Mouse (Mus musculus) ES-Bruce4 (cell line): ENCODE data around the gene Arhgap6. TPM values are rescaled to one million over a fixed set of nuclear protein-coding genes. Genes with fewer than 3 reads are reported as not detected.

Source experiments
- H3K27ac ChIP-seq: 2 replicates; pipeline ENCODE4 v1.5.1; 2012; ENCODE audit warnings: low read length, inconsistent platforms; ENCODE audit not compliant: insufficient read depth
- H3K27me3 ChIP-seq: 2 replicates; pipeline ENCODE4 v1.6.1; 2012; ENCODE audit warnings: mild to moderate bottlenecking, low read length, inconsistent platforms; ENCODE audit not compliant: control insufficient read depth, poor library complexity, insufficient read depth, severe bottlenecking
- H3K36me3 ChIP-seq: 2 replicates; pipeline ENCODE4 v1.6.1; 2012; ENCODE audit warnings: inconsistent platforms, mild to moderate bottlenecking, low read length, moderate library complexity; ENCODE audit not compliant: control insufficient read depth, poor library complexity, insufficient read depth, severe bottlenecking
- H3K4me1 ChIP-seq: one replicate; pipeline ENCODE4 v1.8.1; 2011; ENCODE audit warnings: low read length; ENCODE audit not compliant: control insufficient read depth, insufficient read depth
- H3K4me3 ChIP-seq: 2 replicates; pipeline ENCODE4 v1.5.1; 2011; ENCODE audit warnings: low read depth, mild to moderate bottlenecking, low read length
- H3K9ac ChIP-seq: 2 replicates; pipeline ENCODE4 v1.6.1; 2012; ENCODE audit warnings: low read depth, mild to moderate bottlenecking, inconsistent platforms; ENCODE audit not compliant: poor library complexity, severe bottlenecking
- H3K9me3 ChIP-seq: replicated peaks from 2 replicates; pipeline ENCODE4 v1.6.1; 2012; ENCODE audit warnings: mild to moderate bottlenecking, low read length, inconsistent platforms; ENCODE audit not compliant: control insufficient read depth, poor library complexity, insufficient read depth, severe bottlenecking
- CTCF ChIP-seq: IDR thresholded peaks from one replicate; pipeline ENCODE4 v1.8.1; 2011; ENCODE audit warnings: low read depth, low read length
- EP300 ChIP-seq: IDR thresholded peaks from 2 replicates; pipeline ENCODE4 v1.6.1; 2011; ENCODE audit warnings: low read depth, low read length; ENCODE audit not compliant: insufficient read depth
- POLR2A ChIP-seq: IDR thresholded peaks from one replicate; pipeline ENCODE4 v1.8.1; 2011; ENCODE audit warnings: low read length; ENCODE audit not compliant: insufficient read depth
- polyA plus RNA-seq: library from polyadenylated mRNA; stranded (reverse); fragments of >200 nt; gene quantifications from 2 replicates; pipeline ENCODE4 v1.2.4, GENCODE M21; 2011; ENCODE audit warnings: low read depth; ENCODE audit not compliant: missing spikeins, insufficient read depth, insufficient read length

The Arhgap6 gene
- polyA plus RNA-seq, 1 experiment = 1.2 TPM

DNA sequence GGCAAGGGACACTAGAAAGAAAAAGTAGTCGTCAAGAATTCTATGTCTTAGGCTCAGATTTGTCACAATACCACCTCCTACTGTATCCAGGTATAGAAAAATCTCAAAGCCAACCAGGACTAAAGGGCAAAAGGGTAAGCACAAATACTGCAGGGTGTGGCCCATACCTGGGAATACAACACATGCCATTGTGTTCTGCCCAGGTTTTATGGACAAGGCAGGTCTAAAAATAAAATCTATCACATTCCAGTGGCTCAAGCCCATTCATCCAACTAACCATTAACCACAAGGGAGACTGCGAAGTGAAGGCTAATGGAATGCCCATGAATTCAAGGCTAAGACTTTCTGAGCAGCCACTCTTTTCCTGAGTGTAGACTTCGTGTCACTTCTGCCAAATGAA lies 415.1 kb downstream of the Arhgap6 start:
- no peaks in the 10 kb centered on the region for H3K9me3 ChIP-seq
- TF ChIP-seq EP300 = no peak
- no peak for TF ChIP-seq CTCF
- TF ChIP-seq POLR2A = no peak
- no peaks in the 10 kb centered on the region for H3K4me1 ChIP-seq
- no peak overlapping the region for H3K9ac ChIP-seq
- H3K36me3 ChIP-seq = no peaks in the 10 kb centered on the region
- no peak overlapping the region for H3K27ac ChIP-seq
- H3K4me3 ChIP-seq = no peak overlapping the region
- H3K27me3 ChIP-seq = no peaks in the 10 kb centered on the region

DNA sequence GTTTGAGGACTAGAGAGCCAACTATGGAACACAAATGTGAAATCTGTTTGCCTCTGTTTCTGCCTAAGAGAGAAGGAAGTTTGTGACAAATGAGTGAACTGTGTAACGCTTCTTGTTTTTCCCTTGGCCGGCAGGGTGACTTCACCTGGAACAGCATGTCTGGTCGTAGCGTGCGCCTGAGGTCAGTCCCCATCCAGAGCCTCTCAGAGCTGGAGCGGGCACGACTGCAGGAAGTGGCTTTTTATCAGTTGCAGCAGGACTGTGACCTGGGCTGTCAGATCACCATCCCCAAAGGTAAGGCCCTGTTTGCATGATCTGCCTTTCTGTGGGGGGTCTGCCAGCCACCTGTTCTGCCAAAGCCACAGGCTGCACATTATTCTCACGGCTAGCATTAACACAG lies 425.2 kb downstream of the Arhgap6 start:
- H3K9ac ChIP-seq = no peak overlapping the region
- TF ChIP-seq EP300 = no peak
- no peak for TF ChIP-seq POLR2A
- TF ChIP-seq CTCF = no peak
- no peaks in the 10 kb centered on the region for H3K36me3 ChIP-seq
- H3K4me3 ChIP-seq = no peak overlapping the region
- H3K27me3 ChIP-seq = no peaks in the 10 kb centered on the region
- H3K4me1 ChIP-seq = no peaks in the 10 kb centered on the region
- H3K9me3 ChIP-seq = no peaks in the 10 kb centered on the region
- no peak overlapping the region for H3K27ac ChIP-seq

GRCm38 (mm10) chrX:169222357-169223062 lies 427.6 kb downstream of the Arhgap6 start:
- TF ChIP-seq EP300 = no peak
- TF ChIP-seq POLR2A = no peak
- TF ChIP-seq CTCF = no peak
- Histone ChIP-seq H3K27me3 (no peaks in the 10 kb centered on the region), H3K27ac (no peak overlapping the region), H3K36me3 (no peaks in the 10 kb centered on the region), H3K9ac (no peak overlapping the region), H3K9me3 (no peaks in the 10 kb centered on the region), H3K4me1 (no peaks in the 10 kb centered on the region), H3K4me3 (no peak overlapping the region)

DNA sequence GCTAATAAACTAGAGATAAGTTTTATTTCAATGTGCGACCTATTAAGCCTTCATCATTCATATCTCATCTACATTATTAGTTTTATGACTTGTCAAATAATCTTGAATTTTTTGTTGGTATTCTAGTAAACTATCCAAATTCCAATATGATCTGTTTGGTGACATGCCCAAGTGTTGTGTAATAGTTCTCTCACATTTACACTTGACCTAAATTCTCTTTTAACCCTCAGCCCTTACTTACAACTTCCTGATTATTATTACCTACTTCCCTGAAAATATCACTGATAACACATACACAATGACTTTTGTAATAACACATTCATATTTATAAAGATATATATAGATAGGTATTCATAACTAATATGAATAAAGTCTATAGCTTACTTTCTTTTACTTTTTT lies 461.0 kb downstream of the Arhgap6 start:
- Histone ChIP-seq H3K36me3 (no peaks in the 10 kb centered on the region), H3K27me3 (no peaks in the 10 kb centered on the region), H3K27ac (no peak overlapping the region), H3K4me1 (no peaks in the 10 kb centered on the region), H3K9ac (no peak overlapping the region), H3K9me3 (no peaks in the 10 kb centered on the region), H3K4me3 (no peak overlapping the region)
- TF ChIP-seq CTCF (no peak), POLR2A (no peak), EP300 (no peak)

DNA sequence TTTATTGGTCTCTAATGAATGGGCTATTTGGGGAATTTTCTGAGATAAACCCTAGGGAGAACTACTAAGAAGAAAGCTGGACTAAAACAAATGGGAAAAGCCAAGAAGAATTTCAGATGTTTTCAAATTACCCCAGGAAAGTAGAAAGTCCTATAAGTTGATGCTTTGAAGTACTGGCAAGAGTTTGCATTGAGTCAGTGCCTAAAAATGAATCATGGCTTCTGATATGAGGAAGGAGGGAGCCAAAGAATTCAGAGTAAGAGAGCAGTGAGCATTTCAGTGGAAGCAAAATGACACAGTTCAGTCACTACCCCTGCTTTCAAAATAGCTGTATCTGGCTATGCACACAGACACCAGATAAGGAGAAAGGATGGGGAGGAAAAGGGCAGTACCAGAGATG lies 461.8 kb downstream of the Arhgap6 start:
- no peaks in the 10 kb centered on the region for H3K27me3 ChIP-seq
- H3K27ac ChIP-seq = no peak overlapping the region
- no peak overlapping the region for H3K4me3 ChIP-seq
- TF ChIP-seq POLR2A = no peak
- TF ChIP-seq EP300 = no peak
- TF ChIP-seq CTCF = no peak
- H3K9me3 ChIP-seq = no peaks in the 10 kb centered on the region
- no peaks in the 10 kb centered on the region for H3K36me3 ChIP-seq
- H3K4me1 ChIP-seq = no peaks in the 10 kb centered on the region
- H3K9ac ChIP-seq = no peak overlapping the region

DNA sequence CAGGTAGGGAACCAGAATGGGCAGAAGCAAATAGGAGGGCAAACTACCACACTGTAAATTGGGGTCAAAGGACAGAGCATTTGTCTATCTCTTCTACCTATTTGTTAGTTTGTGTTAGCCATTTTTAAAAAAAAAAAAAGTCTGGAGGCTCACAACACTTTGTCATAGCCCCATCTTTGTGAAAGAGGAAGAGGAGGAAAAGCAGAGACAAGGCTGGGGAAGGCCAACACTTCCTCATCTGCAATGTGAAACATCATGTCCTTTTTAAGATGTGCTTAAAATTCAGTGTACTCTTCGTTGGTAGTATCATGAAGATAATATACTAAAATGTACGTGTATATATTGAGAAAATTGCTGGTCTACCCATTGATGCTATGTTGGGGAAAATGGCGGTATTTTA lies 466.1 kb downstream of the Arhgap6 start:
- H3K4me1 ChIP-seq = no peaks in the 10 kb centered on the region
- H3K27ac ChIP-seq = no peak overlapping the region
- no peak overlapping the region for H3K9ac ChIP-seq
- no peaks in the 10 kb centered on the region for H3K36me3 ChIP-seq
- H3K4me3 ChIP-seq = no peak overlapping the region
- H3K27me3 ChIP-seq = no peaks in the 10 kb centered on the region
- TF ChIP-seq EP300 (no peak), POLR2A (no peak), CTCF (no peak)
- H3K9me3 ChIP-seq = no peaks in the 10 kb centered on the region
